Mouse (Mus musculus) ES-E14 (cell line): ENCODE results near the gene S100a7a. TPM values are rescaled to one million over a fixed set of nuclear protein-coding genes. Genes with fewer than 3 reads are reported as not detected.

Source experiments
- DNase-seq: peaks from one replicate; pipeline ENCODE4 v3.0.0-alpha.2; 2013; ENCODE audit warnings: low read depth, low spot score
- H3K27ac ChIP-seq: 2 replicates; pipeline ENCODE4 v1.5.1; 2012; ENCODE audit warnings: low read depth, mild to moderate bottlenecking, low read length, moderate library complexity, mixed read lengths; ENCODE audit not compliant: poor library complexity, insufficient read depth, severe bottlenecking
- H3K36me3 ChIP-seq: 2 replicates; pipeline ENCODE4 v1.6.1; 2012; ENCODE audit warnings: mild to moderate bottlenecking, low read length, moderate library complexity, mixed read lengths; ENCODE audit not compliant: control insufficient read depth, poor library complexity, insufficient read depth, severe bottlenecking
- H3K4me1 ChIP-seq, 2 experiments: fragments of 150-350 bp in 1 of 2; sonication (generic) in 1 of 2; 2 replicates each; pipeline ENCODE4 v1.6.1; 2012; ENCODE audit warnings: low read length in 2 of 2, mild to moderate bottlenecking in 1 of 2, mixed read lengths in 1 of 2; ENCODE audit not compliant: control insufficient read depth in 2 of 2, insufficient read depth in 2 of 2, poor library complexity in 1 of 2
- H3K4me3 ChIP-seq, 2 experiments: fragments of 150-350 bp in 1 of 2; sonication (generic) in 1 of 2; 2 replicates each; pipeline ENCODE4 v1.5.1; 2012; ENCODE audit warnings: low read length in 2 of 2, low read depth in 1 of 2, mild to moderate bottlenecking in 1 of 2, mixed read lengths in 1 of 2; ENCODE audit not compliant: insufficient read depth in 1 of 2, poor library complexity in 1 of 2, severe bottlenecking in 1 of 2
- H3K9ac ChIP-seq: 2 replicates; pipeline ENCODE4 v1.6.1; 2012; ENCODE audit warnings: low read depth, mild to moderate bottlenecking, low read length, mixed read lengths; ENCODE audit not compliant: poor library complexity, insufficient read depth, severe bottlenecking
- H3K9me3 ChIP-seq: fragments of 150-350 bp; sonication (generic); 2 replicates; pipeline ENCODE4 v1.6.1; 2012; ENCODE audit warnings: low read depth, mild to moderate bottlenecking, low read length; ENCODE audit not compliant: control insufficient read depth, insufficient read depth
- CHD2 ChIP-seq: IDR thresholded peaks from 2 replicates; pipeline ENCODE4 v1.6.1; 2014; ENCODE audit warnings: mild to moderate bottlenecking, low read depth, low read length, inconsistent platforms
- HCFC1 ChIP-seq: IDR thresholded peaks from 2 replicates; pipeline ENCODE4 v1.6.1; 2012; ENCODE audit warnings: low read length, inconsistent platforms, borderline replicate concordance; ENCODE audit not compliant: insufficient read depth
- MAFK ChIP-seq: IDR thresholded peaks from 2 replicates; pipeline ENCODE4 v1.6.1; 2014; ENCODE audit warnings: mild to moderate bottlenecking, low read depth, low read length, inconsistent platforms; ENCODE audit not compliant: insufficient read depth
- ZC3H11A ChIP-seq: IDR thresholded peaks from 2 replicates; pipeline ENCODE4 v1.6.1; 2012; ENCODE audit warnings: low read depth, mild to moderate bottlenecking, inconsistent platforms, low read length, borderline replicate concordance
- ZNF384 ChIP-seq: IDR thresholded peaks from 2 replicates; pipeline ENCODE4 v1.6.1; 2012; ENCODE audit warnings: low read depth, low read length, inconsistent platforms
- in situ Hi-C, 2 experiments: fragments of 600-800 bp; cut with MboI; formaldehyde crosslinking; loops; one replicate each; pipeline ENCODE4 v1.15.1; 2025; ENCODE audit warnings: low sequenced_read_pairs in 2 of 2, inconsistent platforms in 1 of 2; ENCODE audit not compliant: unreplicated experiment in 2 of 2
- total RNA-seq: library from RNA; depleted of rRNA; stranded (reverse); fragments of 300-350 nt; gene quantifications from 2 replicates; pipeline ENCODE4 v1.2.3, GENCODE M21; 2012

The S100a7a gene
- total RNA-seq, 1 experiment, result 1.1 TPM

DNA sequence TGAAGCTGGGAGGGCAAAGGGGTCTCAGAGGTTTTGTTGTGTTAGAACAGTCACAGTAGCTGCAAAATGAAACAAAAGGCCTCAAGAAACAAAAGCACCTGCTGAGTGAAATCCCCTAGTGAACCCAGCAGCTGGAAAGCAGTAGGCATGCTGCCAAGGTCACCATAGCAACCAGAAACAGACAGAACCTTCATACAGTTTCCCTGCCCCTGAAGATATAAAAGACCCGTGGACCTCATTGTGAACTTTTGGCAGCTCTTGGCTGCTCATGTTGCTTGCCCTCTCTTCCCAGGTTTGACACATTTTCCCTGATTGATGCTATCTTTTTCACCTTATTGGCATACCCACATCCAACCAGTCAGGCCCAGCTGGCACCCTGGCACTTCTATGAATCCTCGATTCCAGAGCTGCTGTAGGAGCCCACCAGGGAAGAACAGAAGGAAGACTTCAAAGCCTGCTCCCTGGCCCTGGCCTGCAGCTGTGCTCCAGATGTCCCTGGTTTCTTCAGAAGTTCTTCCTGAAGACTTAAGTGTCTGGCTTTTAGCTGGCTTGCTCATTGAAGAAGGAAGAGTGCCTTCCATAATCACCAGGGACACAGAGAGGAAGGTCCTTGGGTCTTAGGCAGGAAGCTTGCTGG, 30.3 kb upstream of the S100a7a start:
- no peak for TF ChIP-seq CHD2
- TF ChIP-seq ZNF384, result no peak
- no peak for TF ChIP-seq HCFC1
- no peak for TF ChIP-seq MAFK
- no peak for TF ChIP-seq ZC3H11A
- H3K4me3 ChIP-seq, result no peak overlapping the region
- no peak overlapping the region for H3K27ac ChIP-seq
- no peaks in the 10 kb centered on the region for H3K36me3 ChIP-seq
- no peak for DNase-seq
- H3K4me1 ChIP-seq, result no peaks in the 10 kb centered on the region
- no peaks in the 10 kb centered on the region for H3K9me3 ChIP-seq
- no peak overlapping the region for H3K9ac ChIP-seq
- in situ Hi-C loops, result no loop called here

GRCm38 (mm10) chr3:90625496-90625895, 28.3 kb upstream of the S100a7a start:
- no peak for TF ChIP-seq MAFK
- TF ChIP-seq ZC3H11A, result no peak
- TF ChIP-seq CHD2, result no peak
- no peak for TF ChIP-seq ZNF384
- no peak overlapping the region for H3K9ac ChIP-seq
- no peaks in the 10 kb centered on the region for H3K36me3 ChIP-seq
- in situ Hi-C loops, result no loop called here
- no peaks in the 10 kb centered on the region for H3K4me1 ChIP-seq
- DNase-seq, result no peak
- no peak overlapping the region for H3K27ac ChIP-seq
- H3K4me3 ChIP-seq, result no peak overlapping the region
- no peaks in the 10 kb centered on the region for H3K9me3 ChIP-seq

- TF ChIP-seq ZNF384 (no peak), CHD2 (no peak), HCFC1 (no peak), ZC3H11A (no peak), MAFK (no peak)
- Histone ChIP-seq H3K9ac (no peak overlapping the region), H3K9me3 (no peaks in the 10 kb centered on the region), H3K27ac (no peak overlapping the region), H3K4me1 (no peaks in the 10 kb centered on the region), H3K36me3 (no peaks in the 10 kb centered on the region), H3K4me3 (no peak overlapping the region)
- DNase-seq, result no peak
- in situ Hi-C loops, result no loop called here
Measured at GRCm38 (mm10) chr3:90626266-90627021, 27.4 kb upstream of the S100a7a start.

DNA sequence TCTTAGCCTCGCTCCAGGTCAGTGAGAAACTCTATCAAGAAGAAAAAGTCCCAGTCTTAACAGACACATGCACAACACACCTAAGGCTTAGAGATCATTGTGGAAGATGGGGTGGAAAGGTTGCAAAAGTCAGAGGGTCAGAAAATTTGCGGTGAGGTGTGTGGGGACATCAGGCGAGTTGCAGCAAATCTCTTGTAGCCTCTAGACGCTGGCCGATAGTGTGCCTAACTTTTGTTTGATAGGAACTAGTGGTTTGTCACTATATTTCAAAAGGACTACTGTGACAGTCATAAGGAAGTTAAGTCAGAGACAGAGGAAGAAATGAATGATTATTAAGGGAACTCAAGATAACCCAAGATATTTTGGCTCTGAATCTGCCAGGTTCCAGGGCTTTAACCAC, 26.5 kb upstream of the S100a7a start:
- TF ChIP-seq CHD2 (no peak), ZNF384 (no peak), ZC3H11A (no peak)
- in situ Hi-C loops, result no loop called here
- Histone ChIP-seq H3K4me1 (no peaks in the 10 kb centered on the region), H3K36me3 (no peaks in the 10 kb centered on the region), H3K9me3 (no peaks in the 10 kb centered on the region), H3K27ac (no peak overlapping the region), H3K4me3 (no peak overlapping the region), H3K9ac (no peak overlapping the region)
- no peak for DNase-seq
